Mouse (Mus musculus): ENCODE measurements around the gene Akap13. TPM values are rescaled to one million over a fixed set of nuclear protein-coding genes. Genes with fewer than 3 reads are reported as not detected.

Gene Akap13
- polyA plus RNA-seq, 1 experiment from 2014 or later, result 25.7 TPM

GRCm38 (mm10) chr7:75539168-75539567 is 83.8 kb downstream of the Akap13 start:
- no peak overlapping the region for H3K4me2 ChIP-seq (ENCODE audit: low read depth, low read length)
- no peak overlapping the region for H3K4me3 ChIP-seq (ENCODE audit: low read depth, low read length)
- TF ChIP-seq EP300 (IDR thresholded peaks at IDR 0.05; ENCODE audit: low read depth), result no peak
- no peak for TF ChIP-seq CTCF (IDR thresholded peaks at IDR 0.05; ENCODE audit: low read depth)
- ATAC-seq (no peak), DNase-seq (no peak)
- H3K27me3 ChIP-seq (ENCODE audit: insufficient read depth, low read length), result no peaks in the 10 kb centered on the region
- no peaks in the 10 kb centered on the region for H3K9me3 ChIP-seq (ENCODE audit: low read length)
- no peaks in the 10 kb centered on the region; the same call in 1 of the 2 replicates for H3K4me1 ChIP-seq (ENCODE audit: insufficient read depth)
- no peak overlapping the region for H3K9ac ChIP-seq (replicated peaks)
- 68% methylated on average over 3 of the region's 3 CpGs for WGBS (ENCODE audit: insufficient replicate concordance)
- no peaks in the 10 kb centered on the region for H3K36me3 ChIP-seq (replicated peaks; ENCODE audit: insufficient read depth, low read length)
- H3K27ac ChIP-seq (ENCODE audit: low read depth), result no peak overlapping the region

DNA sequence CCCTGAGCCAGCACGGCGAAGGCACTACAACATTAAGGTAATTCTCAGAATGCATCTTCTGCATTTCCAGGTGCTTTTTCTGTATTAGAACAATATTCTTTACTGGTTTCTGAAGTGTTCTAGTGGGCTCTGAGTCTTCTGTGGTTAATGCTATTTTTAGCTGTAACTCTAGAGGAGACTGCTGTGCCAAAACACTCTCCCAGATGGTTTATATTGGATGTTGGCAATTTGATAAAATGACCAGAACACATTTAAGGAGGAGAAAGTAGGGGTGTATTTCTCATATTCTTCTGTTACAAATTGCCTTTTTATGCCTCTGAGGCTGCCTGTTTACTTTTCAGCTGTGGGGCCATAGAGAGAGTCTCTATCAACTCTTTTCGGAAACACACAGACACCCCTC is 94.5 kb downstream of the Akap13 start:
- TF ChIP-seq CTCF (IDR thresholded peaks at IDR 0.05; ENCODE audit: low read depth), result no peak
- TF ChIP-seq EP300 (IDR thresholded peaks at IDR 0.05; ENCODE audit: low read depth), result no peak
- ATAC-seq, result no peak
- H3K27me3 ChIP-seq (ENCODE audit: insufficient read depth, low read length), result no peaks in the 10 kb centered on the region
- DNase-seq, result no peak
- 0 out of 2 replicates have a peak, but pooled peaks cover 4% of the 10 kb centered on the region for H3K4me1 ChIP-seq (ENCODE audit: insufficient read depth)
- H3K9ac ChIP-seq (replicated peaks), result no peak overlapping the region
- H3K9me3 ChIP-seq (ENCODE audit: low read length), result no peaks in the 10 kb centered on the region
- no peaks in the 10 kb centered on the region; the same call in 1 of the 2 replicates for H3K36me3 ChIP-seq (replicated peaks; ENCODE audit: insufficient read depth, low read length)
- no peak overlapping the region for H3K27ac ChIP-seq (ENCODE audit: low read depth)
- no peak overlapping the region for H3K4me2 ChIP-seq (ENCODE audit: low read depth, low read length)
- WGBS (ENCODE audit: insufficient replicate concordance), result 80% methylated on average over 3 of the region's 3 CpGs
- no peak overlapping the region for H3K4me3 ChIP-seq (ENCODE audit: low read depth, low read length)

DNA sequence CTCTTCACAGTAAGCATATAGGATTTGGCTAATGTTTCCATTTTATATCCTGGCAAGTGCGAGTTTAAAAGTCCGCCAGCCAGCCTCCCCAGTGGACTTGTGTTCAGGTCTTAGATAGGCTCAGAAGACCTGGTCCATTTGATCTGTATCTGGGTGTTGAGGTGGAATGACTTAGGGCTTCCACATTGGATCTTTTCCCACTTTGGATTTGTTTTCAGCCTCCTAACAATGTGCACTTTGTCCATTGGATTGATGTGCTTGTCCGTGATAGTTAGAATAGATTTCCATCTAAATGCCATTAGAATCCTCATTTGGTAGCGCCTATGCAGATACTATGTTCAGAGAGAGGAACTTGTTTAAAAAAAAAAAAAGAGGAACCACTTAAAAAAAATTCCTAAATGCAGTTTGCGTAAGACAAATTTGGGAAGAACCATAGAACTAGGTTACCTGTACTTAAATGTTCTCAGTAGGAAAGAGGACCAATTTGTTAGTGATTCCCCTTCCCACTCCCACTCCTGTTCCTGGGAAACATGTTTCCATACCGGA is 95.5 kb downstream of the Akap13 start:
- DNase-seq, result no peak
- Histone ChIP-seq H3K4me3 (ENCODE audit: low read depth, low read length) (no peak overlapping the region), H3K4me1 (ENCODE audit: insufficient read depth) (peaks cover 8% of the 10 kb centered on the region; the same call in 1 of the 2 replicates), H3K36me3 (replicated peaks; ENCODE audit: insufficient read depth, low read length) (no peaks in the 10 kb centered on the region; the same call in 1 of the 2 replicates), H3K4me2 (ENCODE audit: low read depth, low read length) (no peak overlapping the region), H3K9ac (replicated peaks) (no peak overlapping the region), H3K27me3 (ENCODE audit: insufficient read depth, low read length) (no peaks in the 10 kb centered on the region), H3K9me3 (ENCODE audit: low read length) (no peaks in the 10 kb centered on the region), H3K27ac (ENCODE audit: low read depth) (no peak overlapping the region)
- no peak for ATAC-seq
- 67% methylated on average over 6 of the region's 6 CpGs for WGBS (ENCODE audit: insufficient replicate concordance)
- TF ChIP-seq EP300 (IDR thresholded peaks at IDR 0.05; ENCODE audit: low read depth) (no peak), CTCF (IDR thresholded peaks at IDR 0.05; ENCODE audit: low read depth) (no peak)

DNA sequence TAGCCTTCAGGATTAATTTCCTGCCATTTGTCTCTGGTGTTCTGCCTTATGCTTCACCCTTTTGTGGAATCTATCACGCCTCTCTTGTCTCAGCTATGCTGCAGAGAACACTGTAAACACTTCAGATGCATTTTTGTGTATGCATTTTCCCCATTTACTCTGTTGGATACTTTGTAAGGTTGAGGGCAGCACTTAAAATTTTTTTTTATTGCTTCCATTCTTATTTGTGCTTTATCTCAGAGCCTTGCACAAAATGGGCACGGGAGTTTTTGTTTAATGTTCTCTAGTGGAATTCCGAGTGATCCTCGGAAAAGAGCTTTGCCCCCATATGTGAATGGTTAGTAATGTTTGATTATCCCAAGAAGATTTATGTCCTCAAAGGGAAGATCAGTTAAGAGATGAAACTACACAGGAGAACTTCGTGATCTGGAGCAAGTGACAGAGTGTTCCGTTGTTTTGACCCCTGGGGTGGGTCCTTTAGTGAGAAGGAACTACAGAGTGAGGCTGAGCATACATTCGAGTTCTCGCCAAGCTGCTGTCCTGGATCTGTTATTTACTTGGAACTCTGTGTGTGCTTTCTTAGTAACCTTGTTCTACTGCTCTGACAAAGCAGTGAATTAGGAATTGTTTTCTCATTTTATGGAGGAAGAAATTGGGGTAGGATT is 97.8 kb downstream of the Akap13 start:
- no peak for ATAC-seq
- TF ChIP-seq EP300 (IDR thresholded peaks at IDR 0.05; ENCODE audit: low read depth), result no peak
- no peak for TF ChIP-seq CTCF (IDR thresholded peaks at IDR 0.05; ENCODE audit: low read depth)
- no peaks in the 10 kb centered on the region for H3K9me3 ChIP-seq (ENCODE audit: low read length)
- H3K4me2 ChIP-seq (ENCODE audit: low read depth, low read length), result no peak overlapping the region
- WGBS (ENCODE audit: insufficient replicate concordance), result 79% methylated on average over 8 of the region's 8 CpGs
- H3K36me3 ChIP-seq (replicated peaks; ENCODE audit: insufficient read depth, low read length), result no peaks in the 10 kb centered on the region
- no peak overlapping the region for H3K27ac ChIP-seq (ENCODE audit: low read depth)
- H3K9ac ChIP-seq (replicated peaks), result no peak overlapping the region
- no peak overlapping the region for H3K4me3 ChIP-seq (ENCODE audit: low read depth, low read length)
- DNase-seq, result no peak
- H3K27me3 ChIP-seq (ENCODE audit: insufficient read depth, low read length), result no peaks in the 10 kb centered on the region
- peaks cover 9% of the 10 kb centered on the region; the same call in 1 of the 2 replicates for H3K4me1 ChIP-seq (ENCODE audit: insufficient read depth)

DNA sequence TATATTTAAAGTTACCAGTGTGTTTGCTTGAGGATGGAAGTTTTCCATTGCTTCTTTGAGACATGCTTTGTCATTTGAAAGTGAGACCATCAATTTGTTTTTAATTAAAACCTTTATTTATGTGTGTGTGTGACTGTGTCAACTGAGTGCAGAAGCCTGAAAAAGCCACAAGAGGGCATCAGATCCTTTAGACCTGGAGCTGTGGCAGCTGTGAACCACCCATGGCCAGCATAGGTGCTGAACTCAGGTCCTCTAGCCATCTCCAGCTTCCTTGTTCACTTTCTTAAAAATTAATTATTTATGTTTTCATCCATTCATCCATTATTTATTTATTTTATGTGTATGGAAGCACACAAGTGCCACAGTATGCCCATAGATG is 98.3 kb downstream of the Akap13 start:
- no peaks in the 10 kb centered on the region for H3K27me3 ChIP-seq (ENCODE audit: insufficient read depth, low read length)
- no peak overlapping the region for H3K27ac ChIP-seq (ENCODE audit: low read depth)
- no peak overlapping the region for H3K4me2 ChIP-seq (ENCODE audit: low read depth, low read length)
- H3K9ac ChIP-seq (replicated peaks), result no peak overlapping the region
- H3K4me1 ChIP-seq (ENCODE audit: insufficient read depth), result peaks cover 9% of the 10 kb centered on the region; the same call in 1 of the 2 replicates
- no peaks in the 10 kb centered on the region for H3K9me3 ChIP-seq (ENCODE audit: low read length)
- DNase-seq, result no peak
- no peak for ATAC-seq
- no peaks in the 10 kb centered on the region for H3K36me3 ChIP-seq (replicated peaks; ENCODE audit: insufficient read depth, low read length)
- no peak overlapping the region for H3K4me3 ChIP-seq (ENCODE audit: low read depth, low read length)
- peak; percentile 63 for TF ChIP-seq CTCF (IDR thresholded peaks at IDR 0.05; ENCODE audit: low read depth)
- TF ChIP-seq EP300 (IDR thresholded peaks at IDR 0.05; ENCODE audit: low read depth), result no peak

- Histone ChIP-seq H3K36me3 (replicated peaks; ENCODE audit: insufficient read depth, low read length) (no peaks in the 10 kb centered on the region), H3K9me3 (ENCODE audit: low read length) (no peaks in the 10 kb centered on the region), H3K9ac (replicated peaks) (no peak overlapping the region), H3K4me1 (ENCODE audit: insufficient read depth) (peaks cover 9% of the 10 kb centered on the region), H3K27me3 (ENCODE audit: insufficient read depth, low read length) (no peaks in the 10 kb centered on the region), H3K4me3 (ENCODE audit: low read depth, low read length) (no peak overlapping the region), H3K27ac (ENCODE audit: low read depth) (no peak overlapping the region), H3K4me2 (ENCODE audit: low read depth, low read length) (no peak overlapping the region)
- ATAC-seq, result no peak
- DNase-seq, result no peak
- TF ChIP-seq EP300 (IDR thresholded peaks at IDR 0.05; ENCODE audit: low read depth) (no peak), CTCF (IDR thresholded peaks at IDR 0.05; ENCODE audit: low read depth) (no peak)
These were observed 98.7 kb downstream of the Akap13 start for GRCm38 (mm10) chr7:75554065-75554464.
